In the genomic region with DNA sequence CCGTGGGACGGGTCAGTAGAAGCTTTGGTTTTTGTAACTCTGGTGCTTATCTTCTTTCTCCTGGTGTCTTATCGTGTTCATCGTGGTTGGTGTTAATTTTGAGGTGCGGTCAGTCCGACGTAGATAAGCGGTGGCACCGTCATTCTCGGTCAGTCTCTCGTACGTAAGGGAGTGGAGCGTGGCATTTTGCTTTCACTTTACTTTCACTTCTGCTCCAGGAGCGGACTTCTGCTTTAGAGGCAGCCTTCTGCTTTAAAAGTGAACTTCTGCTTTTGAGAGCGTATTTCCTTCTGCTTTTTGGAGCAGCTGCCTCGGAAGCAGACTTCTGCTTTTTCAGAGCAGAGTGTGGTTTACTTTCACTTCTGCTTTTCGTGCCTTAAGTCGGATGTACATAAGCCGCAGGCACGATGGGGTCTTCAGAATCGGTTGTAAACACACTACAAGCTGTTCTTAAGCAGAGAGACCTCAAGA, we compare ENCODE assay signal across 11 mouse cellular contexts.
DNase-seq lines count a peak whose midpoint lies in the region; TF ChIP-seq lines count a peak whose summit lies in the region.
"Had no signal": no experiment of that assay in that cellular context is flagged by ENCODE, and none has a peak within 500 bp of the region (broad histone marks: within the 10 kb centered on the region; RNA-seq: fewer than 3 reads in every experiment).

No protein-coding gene starts in this region.

- H3K27ac ChIP-seq in bone marrow macrophage, adult 2 months (ENCODE audit: insufficient read depth, low read depth, low read length): peak overlapping the region; percentile 96
- H3K27ac ChIP-seq in macrophage: peak overlapping the region; percentile 93
- H3K27ac ChIP-seq: heart, adult 2 months; hindbrain, postnatal 0 days had no signal

- under 1% methylated on average over 21 of the region's 21 CpGs for WGBS in macrophage (ENCODE audit: missing documents)

- no peak for TF ChIP-seq POLR2A in bone marrow macrophage, adult 2 months (IDR thresholded peaks at IDR 0.05; ENCODE audit: borderline replicate concordance, low read depth, low read length)

- peak; percentile 75 to 83 for DNase-seq in CD8-positive naive resting alpha-beta T cell, adult 2 months (ENCODE audit: low read depth in 2 of 2, low spot score in 2 of 2)
- DNase-seq in thymus, adult 18-20 months: peak; percentile 16 to 55
- no peak for DNase-seq in adrenal gland, postnatal 36 days
- DNase-seq in layer of hippocampus, postnatal 10 days (ENCODE audit: low spot score in 2 of 2): no peak
- no peak for DNase-seq in adrenal gland, postnatal 25 days
- DNase-seq: cerebellum, adult 8-10 months; layer of hippocampus, postnatal 36 days had no signal

- no peaks in the 10 kb centered on the region for H3K36me3 ChIP-seq in macrophage (ENCODE audit: inconsistent target)

- no peak for TF ChIP-seq CTCF in bone marrow macrophage, adult 2 months (IDR thresholded peaks at IDR 0.05; ENCODE audit: low read depth, low read length)

- no peaks in the 10 kb centered on the region for H3K79me2 ChIP-seq in macrophage (ENCODE audit: inconsistent target)

- H3K4me1 ChIP-seq in bone marrow macrophage, adult 2 months (ENCODE audit: control insufficient read depth, insufficient read depth, low read length): peaks cover 2% of the 10 kb centered on the region; the same call in 1 of the 2 replicates

- H3K4me3 ChIP-seq in bone marrow macrophage, adult 2 months (ENCODE audit: insufficient read depth, low read length): peak overlapping the region; percentile 21
- peak overlapping the region; percentile 1; the same call in 1 of the 2 replicates for H3K4me3 ChIP-seq in macrophage (ENCODE audit: inconsistent target)
- H3K4me3 ChIP-seq: heart, adult 2 months had no signal

Comparison
In these comparisons a context has a peak if more than half of its experiments do, and no peak if none do; other contexts are left out.
1. DNase-seq: peak in CD8-positive naive resting alpha-beta T cell, adult 2 months (2 of 2) and thymus, adult 18-20 months (2 of 2); none in adrenal gland, postnatal 36 days (0 of 2), layer of hippocampus, postnatal 10 days (0 of 2) and adrenal gland, postnatal 25 days (single experiment).